Mouse (Mus musculus): ENCODE measurements around the gene Dnajb5.

Dnajb5 gene

GRCm38 (mm10) chr4:42949676-42950051 is at the start of gene Dnajb5:
TSS of gene Dnajb5 (plus strand) at chr4:42949814.
- CTCF ChIA-PET, result no interaction called here

GRCm38 (mm10) chr4:42900878-42901277 is 48.7 kb upstream of the Dnajb5 start:
- CTCF ChIA-PET, result no interaction called here

- CTCF ChIA-PET, result no interaction called here
Observed at GRCm38 (mm10) chr4:42902174-42902573, 47.4 kb upstream of the Dnajb5 start.

- CTCF ChIA-PET, result no interaction called here
Observed at GRCm38 (mm10) chr4:42902730-42903129, 46.9 kb upstream of the Dnajb5 start.

- CTCF ChIA-PET, result no interaction called here
Observed at GRCm38 (mm10) chr4:42903942-42904341, 45.7 kb upstream of the Dnajb5 start.

GRCm38 (mm10) chr4:42904523-42904922 is 45.1 kb upstream of the Dnajb5 start:
- CTCF ChIA-PET, result no interaction called here

- CTCF ChIA-PET, result no interaction called here
Observed at GRCm38 (mm10) chr4:42904966-42905365, 44.6 kb upstream of the Dnajb5 start.

- CTCF ChIA-PET, result no interaction called here
Observed at GRCm38 (mm10) chr4:42913391-42913790, 36.2 kb upstream of the Dnajb5 start.

GRCm38 (mm10) chr4:42915311-42915710 is 34.3 kb upstream of the Dnajb5 start:
- CTCF ChIA-PET, result no interaction called here

- CTCF ChIA-PET, result no interaction called here
Observed at GRCm38 (mm10) chr4:42915966-42916365, 33.6 kb upstream of the Dnajb5 start.

- CTCF ChIA-PET, result no interaction called here
Observed at GRCm38 (mm10) chr4:42916617-42917401, 32.8 kb upstream of the Dnajb5 start, which contains the start of gene Phf24. TSS of gene Phf24 (plus strand) at chr4:42916660.

- CTCF ChIA-PET, result no interaction called here
Observed at GRCm38 (mm10) chr4:42917402-42917774, 32.2 kb upstream of the Dnajb5 start.

GRCm38 (mm10) chr4:42920726-42921125 is 28.9 kb upstream of the Dnajb5 start:
- CTCF ChIA-PET, result no interaction called here

GRCm38 (mm10) chr4:42921536-42921935 is 28.1 kb upstream of the Dnajb5 start:
- CTCF ChIA-PET, result interaction anchor here (0.6 kb wide), 1 partner anchor 703 kb away, joined by 4 read pairs; no protein-coding TSS in a partner anchor

GRCm38 (mm10) chr4:42922056-42922455 is 27.6 kb upstream of the Dnajb5 start:
- CTCF ChIA-PET, result no interaction called here

GRCm38 (mm10) chr4:42922461-42922860 is 27.2 kb upstream of the Dnajb5 start:
- CTCF ChIA-PET, result no interaction called here

GRCm38 (mm10) chr4:42924095-42924710 is 25.4 kb upstream of the Dnajb5 start:
- CTCF ChIA-PET, result no interaction called here

- CTCF ChIA-PET, result no interaction called here
Observed at GRCm38 (mm10) chr4:42928209-42928608, 21.4 kb upstream of the Dnajb5 start.

- CTCF ChIA-PET, result interaction anchor here (0.6 kb wide), 1 partner anchor 63 kb away, joined by 4 read pairs; no protein-coding TSS in a partner anchor
Observed at GRCm38 (mm10) chr4:42928952-42929351, 20.7 kb upstream of the Dnajb5 start.

GRCm38 (mm10) chr4:42932229-42932969 is 17.2 kb upstream of the Dnajb5 start:
- CTCF ChIA-PET, result interaction anchor here (0.6 kb wide), 1 partner anchor 160 kb away, joined by 3 read pairs; no protein-coding TSS in a partner anchor

- CTCF ChIA-PET, result no interaction called here
Observed at GRCm38 (mm10) chr4:42933630-42934029, 16.0 kb upstream of the Dnajb5 start.

- CTCF ChIA-PET, result no interaction called here
Observed at GRCm38 (mm10) chr4:42941396-42941795, 8.2 kb upstream of the Dnajb5 start.

GRCm38 (mm10) chr4:42943341-42943740 is 6.3 kb upstream of the Dnajb5 start:
- CTCF ChIA-PET, result no interaction called here
